ENCODE assay signal across 8 mouse cellular contexts in the genomic region with DNA sequence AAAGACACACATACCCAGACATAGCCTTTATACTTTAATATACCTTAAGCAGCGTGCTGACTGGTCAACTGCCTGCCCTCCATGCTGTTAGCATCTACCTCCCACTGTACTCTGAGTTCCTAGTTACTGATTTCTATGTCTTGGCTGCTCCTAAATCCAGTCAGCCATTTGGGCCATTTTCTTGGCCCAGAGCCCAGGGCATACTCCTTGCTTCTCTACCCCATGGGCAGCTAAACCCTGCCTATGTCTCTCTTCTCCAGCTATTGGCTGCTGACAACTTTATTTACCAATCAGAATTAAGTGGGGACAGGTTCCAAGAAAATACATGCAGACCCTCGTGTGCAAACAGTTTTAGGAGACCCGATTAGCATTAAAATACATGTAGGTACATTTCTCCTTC.
A peak's percentile ranks its signal among the peaks of the same experiment; 100 is the strongest.
DNase-seq lines count a peak whose midpoint lies in the region; ATAC-seq and TF ChIP-seq lines count a peak whose summit lies in the region.
"Had no signal": no experiment of that assay in that cellular context is flagged by ENCODE, and none has a peak within 500 bp of the region (broad histone marks: within the 10 kb centered on the region; RNA-seq: fewer than 3 reads in every experiment).

No protein-coding gene starts in this region.

- WGBS in hindbrain, embryonic 16.5 days: 56% methylated on average over 3 of the region's 3 CpGs
- WGBS in hindbrain, embryonic 10.5 days: 75% methylated on average over 3 of the region's 3 CpGs
- 29% methylated on average over 3 of the region's 3 CpGs for WGBS in cerebellum, adult 2 months
- WGBS in forebrain, embryonic 16.5 days: 46% methylated on average over 3 of the region's 3 CpGs
- 59% methylated on average over 3 of the region's 3 CpGs for WGBS in midbrain, embryonic 14.5 days

- no peak overlapping the region for H3K9ac ChIP-seq in hindbrain, embryonic 16.5 days (ENCODE audit: low read depth, low read length)
- H3K9ac ChIP-seq in forebrain, embryonic 16.5 days (replicated peaks; ENCODE audit: low read depth, low read length): no peak overlapping the region
- H3K9ac ChIP-seq in midbrain, embryonic 14.5 days (replicated peaks; ENCODE audit: low read length): no peak overlapping the region
- H3K9ac ChIP-seq: intestine, embryonic 15.5 days had no signal

- no peak for TF ChIP-seq POLR2A in cerebellum, adult 2 months (IDR thresholded peaks at IDR 0.05; ENCODE audit: borderline replicate concordance, insufficient read depth, low read length)

- peak; percentile 59 for ATAC-seq in hindbrain, embryonic 16.5 days
- ATAC-seq in forebrain, embryonic 16.5 days: peak; percentile 77
- no peak for ATAC-seq in midbrain, embryonic 14.5 days (ENCODE audit: low FRiP score, low TSS enrichment)
- ATAC-seq: intestine, embryonic 15.5 days had no signal

- no peak overlapping the region for H3K4me3 ChIP-seq in hindbrain, embryonic 16.5 days (ENCODE audit: low read length)
- no peak overlapping the region for H3K4me3 ChIP-seq in hindbrain, embryonic 10.5 days
- no peak overlapping the region for H3K4me3 ChIP-seq in cerebellum, adult 2 months (replicated peaks; ENCODE audit: insufficient read depth, low read depth, low read length)
- no peak overlapping the region for H3K4me3 ChIP-seq in forebrain, embryonic 16.5 days (replicated peaks; ENCODE audit: low read length)
- H3K4me3 ChIP-seq in midbrain, embryonic 14.5 days (replicated peaks; ENCODE audit: low read depth, low read length): no peak overlapping the region
- H3K4me3 ChIP-seq: intestine, embryonic 15.5 days had no signal

- no peak for TF ChIP-seq CTCF in cerebellum, adult 2 months (IDR thresholded peaks at IDR 0.05; ENCODE audit: borderline replicate concordance, insufficient read depth, low read depth, low read length)

- no peaks in the 10 kb centered on the region for H3K9me3 ChIP-seq in hindbrain, embryonic 16.5 days (ENCODE audit: control insufficient read depth, low read length)
- no peaks in the 10 kb centered on the region for H3K9me3 ChIP-seq in hindbrain, embryonic 10.5 days
- H3K9me3 ChIP-seq in forebrain, embryonic 16.5 days (ENCODE audit: control insufficient read depth, low read length): no peaks in the 10 kb centered on the region
- no peaks in the 10 kb centered on the region for H3K9me3 ChIP-seq in midbrain, embryonic 14.5 days (ENCODE audit: control insufficient read depth, low read length)
- H3K9me3 ChIP-seq: intestine, embryonic 15.5 days had no signal

- no peak for DNase-seq in hindbrain, embryonic 10.5 days (ENCODE audit: low spot score)
- DNase-seq in cerebellum, adult 2 months: peak; percentile 22 to 37
- peak; percentile 49 for DNase-seq in midbrain, embryonic 14.5 days
- no peak for DNase-seq in Muller cell, postnatal 12 days (ENCODE audit: inconsistent ontology term)
- DNase-seq in testis, postnatal 10 days (ENCODE audit: low spot score): no peak

- no peak overlapping the region for H3K4me2 ChIP-seq in hindbrain, embryonic 16.5 days (ENCODE audit: low read length)
- H3K4me2 ChIP-seq in forebrain, embryonic 16.5 days (ENCODE audit: low read length): no peak overlapping the region
- H3K4me2 ChIP-seq in midbrain, embryonic 14.5 days (ENCODE audit: low read length): no peak overlapping the region
- H3K4me2 ChIP-seq: intestine, embryonic 15.5 days had no signal

- H3K27ac ChIP-seq in hindbrain, embryonic 16.5 days (ENCODE audit: low read depth, low read length): no peak overlapping the region
- H3K27ac ChIP-seq in hindbrain, embryonic 10.5 days: no peak overlapping the region
- H3K27ac ChIP-seq in cerebellum, adult 2 months (ENCODE audit: insufficient read depth, low read length): no peak overlapping the region
- H3K27ac ChIP-seq in forebrain, embryonic 16.5 days (ENCODE audit: low read length): no peak overlapping the region
- no peak overlapping the region for H3K27ac ChIP-seq in midbrain, embryonic 14.5 days (replicated peaks; ENCODE audit: low read depth, low read length)
- H3K27ac ChIP-seq: intestine, embryonic 15.5 days had no signal

- no peaks in the 10 kb centered on the region for H3K27me3 ChIP-seq in hindbrain, embryonic 16.5 days (replicated peaks; ENCODE audit: control insufficient read depth, insufficient read depth, low read length)
- no peaks in the 10 kb centered on the region for H3K27me3 ChIP-seq in hindbrain, embryonic 10.5 days (ENCODE audit: insufficient read depth, poor library complexity, severe bottlenecking)
- H3K27me3 ChIP-seq in cerebellum, adult 2 months (ENCODE audit: control insufficient read depth, insufficient read depth, low read length): no peaks in the 10 kb centered on the region
- no peaks in the 10 kb centered on the region for H3K27me3 ChIP-seq in forebrain, embryonic 16.5 days (replicated peaks; ENCODE audit: control insufficient read depth, insufficient read depth, low read length)
- H3K27me3 ChIP-seq in midbrain, embryonic 14.5 days (ENCODE audit: control insufficient read depth, insufficient read depth, low read length): no peaks in the 10 kb centered on the region
- H3K27me3 ChIP-seq: intestine, embryonic 15.5 days had no signal

- no peaks in the 10 kb centered on the region for H3K4me1 ChIP-seq in hindbrain, embryonic 16.5 days (ENCODE audit: control insufficient read depth, insufficient read depth, low read depth, low read length)
- no peaks in the 10 kb centered on the region for H3K4me1 ChIP-seq in hindbrain, embryonic 10.5 days (replicated peaks)
- H3K4me1 ChIP-seq in cerebellum, adult 2 months (ENCODE audit: control insufficient read depth, insufficient read depth, low read length): no peaks in the 10 kb centered on the region
- H3K4me1 ChIP-seq in forebrain, embryonic 16.5 days (replicated peaks; ENCODE audit: control insufficient read depth, insufficient read depth, low read length): 0 out of 2 replicates have a peak, but pooled peaks cover 3% of the 10 kb centered on the region
- no peaks in the 10 kb centered on the region for H3K4me1 ChIP-seq in midbrain, embryonic 14.5 days (ENCODE audit: control insufficient read depth, insufficient read depth, low read length)
- H3K4me1 ChIP-seq: intestine, embryonic 15.5 days had no signal

- no peaks in the 10 kb centered on the region for H3K36me3 ChIP-seq in hindbrain, embryonic 16.5 days (ENCODE audit: control insufficient read depth, insufficient read depth, low read length)
- H3K36me3 ChIP-seq in hindbrain, embryonic 10.5 days: peaks cover 25% of the 10 kb centered on the region
- peaks cover 5% of the 10 kb centered on the region; the same call in 1 of the 2 replicates for H3K36me3 ChIP-seq in forebrain, embryonic 16.5 days (ENCODE audit: control insufficient read depth, insufficient read depth)
- peaks cover 16% of the 10 kb centered on the region for H3K36me3 ChIP-seq in midbrain, embryonic 14.5 days (ENCODE audit: control insufficient read depth, insufficient read depth, low read length)
- H3K36me3 ChIP-seq: intestine, embryonic 15.5 days had no signal

Comparison
In these comparisons a context has a peak if more than half of its experiments do, and no peak if none do; other contexts are left out.
1. DNase-seq: peak in cerebellum, adult 2 months (2 of 2) and midbrain, embryonic 14.5 days (single experiment); none in hindbrain, embryonic 10.5 days (single experiment), Muller cell, postnatal 12 days (single experiment) and testis, postnatal 10 days (single experiment).